Mouse (Mus musculus) brown adipose tissue, adult 24 weeks (tissue): Measurements from ENCODE around the gene Abcc1. TPM values are rescaled to one million over a fixed set of nuclear protein-coding genes. Genes with fewer than 3 reads are reported as not detected.

ENCODE experiments used
- H3K27ac ChIP-seq: fragments of 200-500 bp; replicated peaks from 2 replicates; pipeline ENCODE4 v1.5.1; 2012; ENCODE audit warnings: low read depth, mild to moderate bottlenecking, low read length
- H3K4me1 ChIP-seq: fragments of 200-500 bp; 2 replicates; pipeline ENCODE4 v1.6.1; 2012; ENCODE audit warnings: low read length, mixed read lengths; ENCODE audit not compliant: control insufficient read depth, insufficient read depth, insufficient read length
- H3K4me3 ChIP-seq: fragments of 200-500 bp; 2 replicates; pipeline ENCODE4 v1.5.1; 2012; ENCODE audit warnings: low read depth, mild to moderate bottlenecking, low read length, moderate library complexity; ENCODE audit not compliant: insufficient read depth
- polyA plus RNA-seq: library from polyadenylated mRNA; stranded (reverse); fragments of >200 nt; gene quantifications from 2 replicates; pipeline ENCODE4 v1.2.4, GENCODE M21; 2012; ENCODE audit not compliant: missing spikeins, insufficient read depth, insufficient read length

The Abcc1 gene
- polyA plus RNA-seq, 1 experiment = 11.1 TPM

DNA sequence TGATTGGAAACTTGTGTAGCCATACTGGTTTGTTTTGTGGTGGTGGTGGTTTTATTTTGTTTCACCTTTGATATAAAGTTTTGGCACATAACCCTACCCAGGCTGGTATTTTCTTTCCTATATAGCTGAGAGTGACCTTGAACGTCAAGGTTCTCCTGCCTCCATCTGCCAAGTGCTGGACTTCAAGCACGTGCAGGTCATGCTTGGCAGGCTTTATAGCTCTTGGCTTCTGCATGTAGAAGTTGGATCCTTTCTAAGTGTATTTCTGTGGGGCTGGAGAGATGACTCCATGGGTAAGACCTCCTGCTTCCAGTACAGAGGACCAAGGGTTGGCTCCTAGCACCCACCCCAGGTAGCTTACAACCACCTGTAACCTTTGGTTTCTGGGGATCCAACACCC lies 47.8 kb downstream of the Abcc1 start:
- H3K4me1 ChIP-seq = no peaks in the 10 kb centered on the region
- no peak overlapping the region for H3K4me3 ChIP-seq
- no peak overlapping the region for H3K27ac ChIP-seq

DNA sequence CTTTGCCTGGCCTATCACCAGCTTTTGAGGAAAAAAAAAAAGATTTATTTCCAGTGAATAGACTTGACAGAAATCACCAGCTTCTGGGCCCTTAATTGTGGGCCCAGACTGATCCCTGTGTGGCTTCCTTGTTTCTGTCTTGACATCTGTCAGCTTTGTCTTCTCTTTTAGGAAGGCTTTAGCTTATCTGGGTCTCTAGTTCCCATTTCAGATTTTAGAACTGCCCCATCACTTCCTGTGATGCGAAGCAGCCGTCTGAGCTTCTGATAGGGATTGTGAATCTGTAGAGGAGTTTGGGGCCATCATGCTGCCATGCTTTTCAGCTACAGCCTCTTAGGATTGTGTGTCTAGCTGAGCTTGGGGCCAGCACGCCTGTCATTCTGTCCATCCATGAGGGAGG lies 48.4 kb downstream of the Abcc1 start:
- Histone ChIP-seq H3K27ac (no peak overlapping the region), H3K4me3 (no peak overlapping the region), H3K4me1 (no peaks in the 10 kb centered on the region)

DNA sequence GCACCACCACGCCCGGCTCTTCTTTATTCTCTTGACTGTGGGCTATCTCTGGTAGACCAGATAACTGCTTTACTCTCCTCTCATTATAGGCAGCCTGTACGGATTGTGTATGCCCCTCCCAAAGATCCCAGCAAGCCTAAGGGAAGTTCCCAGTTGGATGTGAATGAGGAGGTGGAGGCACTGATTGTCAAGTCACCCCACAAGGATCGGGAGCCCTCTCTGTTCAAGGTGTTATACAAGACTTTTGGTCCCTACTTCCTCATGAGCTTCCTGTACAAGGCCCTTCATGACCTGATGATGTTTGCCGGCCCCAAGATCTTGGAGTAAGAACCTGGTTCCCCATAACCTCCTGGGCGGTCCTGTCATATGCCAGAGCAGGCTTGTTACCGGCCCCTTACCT lies 49.3 kb downstream of the Abcc1 start:
- Histone ChIP-seq H3K4me1 (no peaks in the 10 kb centered on the region), H3K27ac (no peak overlapping the region), H3K4me3 (no peak overlapping the region)

DNA sequence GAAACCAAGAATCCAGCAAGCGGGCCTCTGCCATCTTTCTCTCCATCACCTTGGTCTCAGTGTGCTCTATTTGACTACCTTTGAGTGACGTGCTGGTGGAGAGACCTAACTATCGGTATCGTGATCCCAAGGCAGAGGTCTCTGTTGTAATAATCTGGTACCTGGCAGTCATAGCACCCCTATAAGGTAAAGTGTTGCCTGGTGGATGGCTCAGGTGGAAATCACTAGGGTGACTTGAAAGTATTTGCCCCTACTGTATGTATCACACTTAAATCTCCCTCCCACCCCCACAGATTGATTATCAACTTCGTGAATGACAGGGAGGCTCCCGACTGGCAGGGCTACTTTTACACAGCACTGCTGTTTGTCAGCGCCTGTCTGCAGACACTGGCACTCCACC lies 49.8 kb downstream of the Abcc1 start:
- Histone ChIP-seq H3K4me1 (no peaks in the 10 kb centered on the region), H3K4me3 (no peak overlapping the region)

DNA sequence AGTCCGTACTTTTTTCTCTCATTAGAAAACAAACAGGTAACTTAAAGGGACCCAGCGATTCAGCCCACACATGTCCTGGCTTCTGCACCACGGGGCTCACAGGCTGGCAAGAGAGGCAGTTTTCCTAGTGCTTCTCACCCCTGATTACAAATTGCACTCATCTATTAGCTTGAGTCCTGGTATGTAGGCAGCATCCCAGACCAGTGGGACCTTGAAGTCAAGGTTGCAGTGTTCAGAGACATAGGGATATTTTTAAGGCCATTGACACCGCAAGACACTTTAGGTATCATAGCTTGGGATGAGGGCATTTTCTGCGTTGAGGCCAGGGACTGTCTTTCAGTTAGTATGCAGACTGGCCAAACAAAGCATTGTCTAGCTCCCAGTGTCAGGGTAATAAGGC lies 51.2 kb downstream of the Abcc1 start:
- H3K4me3 ChIP-seq = no peak overlapping the region
- H3K4me1 ChIP-seq = no peaks in the 10 kb centered on the region
- H3K27ac ChIP-seq = no peak overlapping the region

More for the DNA sequence above, 49.8 kb downstream of the Abcc1 start:
- H3K27ac ChIP-seq = no peak overlapping the region

DNA sequence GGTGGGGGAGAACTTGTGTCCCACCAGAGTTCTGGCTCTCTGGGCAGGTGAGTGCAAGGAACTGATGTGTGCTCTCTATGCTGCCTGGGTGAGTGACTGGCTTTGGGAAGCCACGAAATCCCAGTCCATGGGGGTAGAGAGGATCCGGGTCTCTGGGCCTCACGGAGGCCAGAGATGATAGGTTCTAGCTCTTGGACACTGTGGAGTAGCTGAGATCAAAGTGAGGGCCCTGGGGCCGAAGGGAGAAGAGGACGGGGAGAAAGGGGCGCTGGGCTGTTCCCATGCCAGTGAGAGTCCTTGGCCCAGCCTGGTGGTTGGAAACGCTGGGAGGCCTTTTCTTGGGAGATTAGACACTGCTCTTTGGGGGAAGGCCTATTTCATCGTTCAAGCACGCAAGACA lies 53.8 kb downstream of the Abcc1 start:
- Histone ChIP-seq H3K4me3 (no peak overlapping the region), H3K4me1 (no peaks in the 10 kb centered on the region), H3K27ac (no peak overlapping the region)

DNA sequence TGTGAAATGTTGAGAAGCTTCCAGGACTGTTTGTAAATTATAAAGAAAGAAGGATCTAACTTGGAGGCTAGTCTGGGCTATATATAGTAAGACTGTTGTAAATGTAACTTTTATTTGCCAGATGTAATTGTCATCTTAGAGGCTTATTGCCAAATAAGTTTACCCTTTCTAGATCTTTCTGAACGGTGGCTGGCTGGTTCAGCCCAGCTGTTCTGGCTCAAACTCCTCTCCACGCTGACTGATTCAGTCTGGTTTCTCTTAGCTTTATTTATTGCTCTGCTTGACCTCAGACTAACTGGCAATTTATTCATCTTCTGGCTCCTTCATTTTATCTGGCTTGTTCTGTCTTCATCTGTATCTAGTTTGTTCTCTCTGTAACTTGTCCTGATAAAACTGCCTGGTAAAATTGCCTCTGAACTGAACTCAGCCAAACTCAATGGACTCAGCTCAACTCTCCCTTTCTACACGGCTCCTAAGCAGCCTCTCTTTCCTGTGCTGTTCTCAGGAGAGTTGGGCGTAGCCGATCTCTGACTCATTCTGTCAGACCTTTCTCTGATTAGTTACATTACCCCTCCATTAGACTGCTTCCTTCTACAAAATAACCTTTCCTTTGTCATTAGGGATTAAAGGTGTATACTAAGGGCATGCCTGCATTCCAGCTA lies 55.7 kb downstream of the Abcc1 start:
- no peak overlapping the region for H3K4me3 ChIP-seq
- H3K27ac ChIP-seq = no peak overlapping the region
- H3K4me1 ChIP-seq = no peaks in the 10 kb centered on the region

DNA sequence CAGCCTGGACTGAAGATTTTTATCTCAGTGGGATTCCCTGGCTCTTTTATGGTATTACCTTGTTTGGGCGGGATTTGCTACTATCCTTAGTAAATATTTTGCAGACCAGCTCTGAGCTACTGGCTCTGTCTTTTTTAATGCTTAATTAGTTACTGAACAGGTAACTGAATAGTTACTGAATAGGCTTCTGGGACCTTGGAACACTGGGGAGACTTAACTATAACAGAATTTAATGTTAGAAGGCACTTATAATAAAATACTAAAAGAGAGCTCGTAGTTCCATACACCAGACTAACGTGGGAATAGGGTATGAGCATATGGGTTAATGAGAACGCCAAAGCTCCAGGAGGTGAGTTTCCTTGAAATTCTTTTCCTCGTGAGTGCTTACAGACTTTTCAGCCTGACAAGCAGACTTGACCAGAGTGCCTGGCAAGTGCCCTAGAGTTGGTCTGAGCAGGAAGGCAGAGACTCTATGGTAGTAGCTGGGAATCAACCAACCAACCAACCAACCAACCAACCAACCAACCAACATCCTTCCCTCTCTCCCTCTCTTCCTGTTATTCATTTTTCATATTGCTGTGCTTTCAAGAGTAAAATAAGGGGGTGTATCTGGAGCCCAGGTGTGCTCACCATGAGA lies 59.3 kb downstream of the Abcc1 start:
- Histone ChIP-seq H3K4me1 (no peaks in the 10 kb centered on the region), H3K4me3 (no peak overlapping the region), H3K27ac (no peak overlapping the region)

DNA sequence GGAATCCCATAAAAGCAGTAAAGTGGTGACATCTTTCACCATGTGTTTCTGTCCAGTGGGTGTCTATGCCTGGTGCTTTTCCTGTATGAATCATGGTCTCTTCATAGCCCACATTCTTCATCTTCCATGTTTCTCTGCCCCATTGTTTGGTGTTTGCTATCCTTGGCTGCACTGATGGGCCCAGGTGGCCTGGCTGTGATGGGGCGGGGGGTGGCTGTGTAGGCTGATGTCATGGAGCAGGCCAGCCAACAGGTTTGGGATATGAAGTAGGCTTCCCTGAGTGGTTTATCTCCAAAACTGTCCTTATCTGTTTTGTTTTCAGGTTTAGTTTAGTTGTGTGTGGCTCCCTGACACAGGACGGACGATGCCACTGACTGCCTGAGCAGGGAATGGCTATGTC lies 60.7 kb downstream of the Abcc1 start:
- H3K27ac ChIP-seq = no peak overlapping the region
- H3K4me1 ChIP-seq = no peaks in the 10 kb centered on the region
- no peak overlapping the region for H3K4me3 ChIP-seq

DNA sequence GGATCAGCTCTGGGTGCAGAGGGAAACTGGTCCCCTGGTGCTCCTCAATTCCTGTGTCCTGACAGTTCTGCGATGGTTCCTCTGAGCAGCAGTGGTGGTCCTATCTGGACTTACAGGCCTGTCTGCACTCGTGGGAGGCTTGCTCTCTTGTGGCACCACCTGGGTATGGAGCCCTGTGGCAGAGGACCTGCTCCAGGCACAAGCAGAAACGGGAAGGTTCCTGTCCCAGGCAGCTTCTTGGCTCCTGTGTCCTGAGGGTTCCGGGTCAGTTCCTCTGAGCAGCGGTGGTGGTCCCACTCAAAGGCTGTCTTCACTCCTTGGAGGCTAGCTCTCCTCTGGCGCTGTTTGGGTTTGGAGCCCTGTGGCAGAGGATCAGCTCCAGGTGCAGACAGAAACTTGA lies 68.0 kb downstream of the Abcc1 start:
- no peak overlapping the region for H3K27ac ChIP-seq
- no peaks in the 10 kb centered on the region for H3K4me1 ChIP-seq
- no peak overlapping the region for H3K4me3 ChIP-seq

DNA sequence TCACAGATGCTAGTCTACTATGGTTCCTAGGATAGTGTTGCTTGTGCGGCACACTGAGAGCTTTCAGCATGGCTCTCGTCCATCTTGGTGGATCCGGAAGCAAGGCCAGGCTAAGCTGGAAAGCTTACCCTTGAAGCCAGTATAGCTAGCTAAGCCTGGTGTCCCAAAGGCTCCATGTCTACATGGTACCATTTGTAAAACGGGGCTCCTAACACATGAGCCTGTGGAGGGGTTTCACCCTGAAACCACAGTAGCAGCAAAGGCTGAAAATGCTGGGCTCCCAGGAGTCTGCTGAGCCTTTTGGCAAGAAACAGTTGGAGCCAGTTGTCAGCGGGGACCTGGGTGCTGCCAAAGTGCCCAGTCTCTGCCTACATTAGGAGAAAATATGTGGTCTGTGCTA lies 71.6 kb downstream of the Abcc1 start:
- H3K27ac ChIP-seq = no peak overlapping the region
- no peaks in the 10 kb centered on the region for H3K4me1 ChIP-seq
- H3K4me3 ChIP-seq = no peak overlapping the region

DNA sequence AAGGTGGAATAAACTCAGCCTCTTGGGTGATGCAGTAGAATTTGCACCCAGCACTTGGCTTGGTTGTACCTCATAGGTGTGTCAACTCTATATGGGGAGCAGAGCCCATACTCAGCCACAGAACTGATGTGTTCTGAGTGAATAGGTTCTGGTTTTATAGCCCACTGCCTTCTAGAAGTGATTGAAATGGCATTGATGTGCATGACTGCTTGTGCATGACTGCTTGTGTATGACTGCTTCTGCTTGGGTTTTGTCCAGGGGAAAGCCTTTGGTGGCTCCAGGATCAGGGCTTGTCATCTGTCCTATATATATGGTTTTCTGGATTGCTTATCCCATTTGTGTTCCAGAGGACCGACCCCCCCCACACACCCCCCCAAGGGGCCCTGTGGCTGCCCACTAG lies 74.2 kb downstream of the Abcc1 start:
- H3K27ac ChIP-seq = no peak overlapping the region

DNA sequence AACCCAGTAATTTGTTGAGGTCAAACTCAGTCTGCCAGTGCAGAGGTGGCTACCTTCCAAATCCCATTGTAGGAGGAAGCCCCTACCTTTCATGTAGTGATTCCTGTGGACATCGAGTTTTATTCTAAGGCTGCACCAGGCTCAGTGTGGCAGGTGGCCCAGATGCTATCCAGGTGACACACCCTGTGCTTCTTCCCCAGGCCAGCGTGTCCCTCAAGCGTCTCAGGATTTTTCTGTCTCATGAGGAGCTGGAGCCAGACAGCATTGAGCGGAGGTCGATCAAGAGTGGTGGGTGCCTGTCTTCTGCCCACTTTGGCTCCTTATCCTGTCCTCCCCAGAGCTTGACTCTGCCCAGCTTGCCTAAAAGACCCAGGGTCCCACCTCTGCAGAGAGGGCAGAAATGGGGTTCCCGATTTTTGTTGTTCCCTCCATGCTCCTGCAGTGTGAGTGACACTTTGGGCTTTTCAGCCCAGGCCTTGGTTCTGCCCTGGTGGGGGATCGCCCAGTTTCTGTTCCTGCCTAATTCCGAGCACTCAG lies 76.2 kb downstream of the Abcc1 start:
- H3K4me3 ChIP-seq = no peak overlapping the region
- no peak overlapping the region for H3K27ac ChIP-seq
- H3K4me1 ChIP-seq = no peaks in the 10 kb centered on the region

More for the DNA sequence above, 74.2 kb downstream of the Abcc1 start:
- Histone ChIP-seq H3K4me3 (no peak overlapping the region), H3K4me1 (no peaks in the 10 kb centered on the region)

DNA sequence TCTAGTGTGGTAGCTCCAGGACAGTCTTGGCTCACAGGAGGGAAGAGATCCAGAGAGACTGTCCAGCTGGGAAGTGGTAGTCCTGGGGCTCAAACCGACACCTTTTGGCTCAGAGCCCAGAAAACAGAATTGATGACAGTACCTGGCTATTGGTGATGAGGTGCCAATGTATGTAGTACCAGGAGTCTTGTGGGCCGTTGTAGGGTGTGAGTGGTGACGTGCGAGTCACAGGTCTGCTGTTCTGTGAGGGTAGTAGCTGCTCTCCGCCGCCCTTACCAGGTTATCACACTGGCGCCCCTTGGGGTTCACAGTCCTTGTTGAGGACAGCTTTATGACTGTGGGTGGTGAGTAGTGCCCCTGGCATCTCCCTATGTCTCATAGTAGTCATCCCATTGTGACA lies 77.2 kb downstream of the Abcc1 start:
- H3K4me1 ChIP-seq = no peaks in the 10 kb centered on the region

DNA sequence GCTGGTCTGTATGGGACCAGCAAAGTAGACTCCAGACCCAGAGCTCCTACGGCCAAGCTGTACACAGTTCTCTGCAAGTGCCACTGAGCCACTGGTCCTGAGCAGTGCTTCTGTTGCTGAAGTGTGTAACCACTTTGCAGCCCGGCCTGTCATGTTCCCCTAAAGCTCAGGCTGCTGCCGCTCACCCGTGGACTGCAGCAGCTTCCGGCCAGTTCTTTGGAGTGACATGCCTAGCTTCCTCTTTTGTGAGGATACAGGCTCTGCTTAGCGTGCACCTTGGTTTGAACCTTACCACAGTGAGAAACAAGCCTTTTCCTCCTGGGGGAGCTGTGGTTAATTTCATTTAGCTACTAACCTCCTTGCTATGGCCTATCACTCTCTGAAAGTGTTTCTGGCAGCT lies 77.7 kb downstream of the Abcc1 start:
- Histone ChIP-seq H3K4me1 (no peaks in the 10 kb centered on the region), H3K4me3 (no peak overlapping the region), H3K27ac (no peak overlapping the region)

More for the DNA sequence above, 77.2 kb downstream of the Abcc1 start:
- Histone ChIP-seq H3K4me3 (no peak overlapping the region), H3K27ac (no peak overlapping the region)
